Mouse (Mus musculus) lung, postnatal 0 days (tissue): ENCODE measurements at regions not wholly inside any gene's neighbourhood (a gene's known extent, or its start where the extent isn't known, plus 50 kb on each side); places are given as distances from the start of the nearest gene placed in this dataset.

ENCODE experiments used
- CTCF ChIP-seq: IDR thresholded peaks from 2 replicates; pipeline ENCODE4 v1.5.1; 2016; ENCODE audit warnings: antibody characterized with exemption, mild to moderate bottlenecking
- EP300 ChIP-seq: IDR thresholded peaks from 2 replicates; pipeline ENCODE4 v1.6.1; 2016; ENCODE audit warnings: antibody characterized with exemption, mild to moderate bottlenecking, control low read depth

GRCm38 (mm10) chr16:44616376-44616775 lies 57.7 kb upstream of the Boc start:
- no peak for TF ChIP-seq CTCF
- TF ChIP-seq EP300, result peak; percentile 15; the same call in 1 of the 2 replicates
